Mouse (Mus musculus): ENCODE measurements around the gene Fam19a5.

- TF ChIP-seq POLR2A (IDR thresholded peaks at IDR 0.05; ENCODE audit: low read depth, low read length) (no peak), CTCF (IDR thresholded peaks at IDR 0.05; ENCODE audit: extremely low read depth, insufficient read length, insufficient replicate concordance, low read depth, low read length) (no peak)
Observed at GRCm38 (mm10) chr15:87656496-87657155, 112.5 kb downstream of the Fam19a5 start.
